Mouse (Mus musculus) liver, adult 2 months (tissue): Measurements from ENCODE around the gene Gm49711.

Source experiments
- CTCF ChIP-seq: fragments of 200-500 bp; IDR thresholded peaks from 2 replicates; pipeline ENCODE4 v1.5.1; 2011; ENCODE audit warnings: low read depth, low read length, control low read depth
- POLR2A ChIP-seq: fragments of 200-500 bp; IDR thresholded peaks from 2 replicates; pipeline ENCODE4 v1.6.1; 2011; ENCODE audit warnings: low read length, control low read depth; ENCODE audit not compliant: insufficient read depth; ENCODE audit errors: extremely low read depth

- TF ChIP-seq CTCF, result no peak
- TF ChIP-seq POLR2A, result no peak
Observed at GRCm38 (mm10) chr16:92132511-92132910, 74.4 kb downstream of the Gm49711 start.
